Mouse (Mus musculus): ENCODE data around the gene Pde8b. TPM values are rescaled to one million over a fixed set of nuclear protein-coding genes. Genes with fewer than 3 reads are reported as not detected.

Gene Pde8b
- polyA plus RNA-seq, 1 experiment = 0.05 TPM

DNA sequence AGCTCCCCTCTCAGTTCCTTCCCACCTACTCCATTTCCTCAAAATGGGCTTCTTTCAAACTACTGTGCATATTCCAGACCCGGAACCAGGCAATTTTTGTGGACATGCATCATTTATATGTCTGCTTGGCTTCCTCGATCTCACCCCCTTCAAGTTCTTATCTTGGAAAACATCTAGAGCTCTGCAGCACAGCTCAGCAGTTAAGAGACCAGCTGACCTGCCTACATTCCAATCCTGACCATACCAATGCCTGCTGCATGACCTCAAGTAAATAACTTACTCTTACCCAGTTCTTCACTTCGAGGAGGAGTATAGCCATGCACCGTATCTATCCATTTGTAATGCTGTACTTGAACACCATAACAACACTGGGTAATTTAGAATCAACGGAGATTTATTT, 58.2 kb downstream of the Pde8b start:
- TF ChIP-seq USF1 (IDR thresholded peaks at IDR 0.05; ENCODE audit: low read depth) = no peak
- TF ChIP-seq MAX (IDR thresholded peaks at IDR 0.05) = no peak
- TF ChIP-seq FOSL1 (IDR thresholded peaks at IDR 0.05; ENCODE audit: insufficient read depth, low read length, poor library complexity, severe bottlenecking) = no peak
- TF ChIP-seq CEBPB (IDR thresholded peaks at IDR 0.05; ENCODE audit: low read depth) = no peak
- TF ChIP-seq CTCF (IDR thresholded peaks at IDR 0.05; ENCODE audit: control insufficient read depth, insufficient read depth, insufficient read length) = no peak
- no peak for TF ChIP-seq MYOG (IDR thresholded peaks at IDR 0.05; ENCODE audit: control insufficient read depth, extremely low read depth, insufficient read length)
- TF ChIP-seq MYOD1 (IDR thresholded peaks at IDR 0.05; ENCODE audit: control insufficient read depth, insufficient read length, low read depth) = no peak
- Histone ChIP-seq H3K79me3 (ENCODE audit: low read depth) (no peaks in the 10 kb centered on the region), H3K27me3 (ENCODE audit: control insufficient read depth, insufficient read depth, insufficient read length) (peaks cover 14% of the 10 kb centered on the region), H3K36me3 (ENCODE audit: control insufficient read depth, insufficient read depth) (no peaks in the 10 kb centered on the region), H3K4me3 (ENCODE audit: insufficient read depth, poor library complexity, severe bottlenecking) (no peak overlapping the region), H3K79me2 (ENCODE audit: control insufficient read depth, insufficient read depth) (no peaks in the 10 kb centered on the region), H3ac (ENCODE audit: control insufficient read depth, insufficient read length, low read depth) (no peak overlapping the region)

DNA sequence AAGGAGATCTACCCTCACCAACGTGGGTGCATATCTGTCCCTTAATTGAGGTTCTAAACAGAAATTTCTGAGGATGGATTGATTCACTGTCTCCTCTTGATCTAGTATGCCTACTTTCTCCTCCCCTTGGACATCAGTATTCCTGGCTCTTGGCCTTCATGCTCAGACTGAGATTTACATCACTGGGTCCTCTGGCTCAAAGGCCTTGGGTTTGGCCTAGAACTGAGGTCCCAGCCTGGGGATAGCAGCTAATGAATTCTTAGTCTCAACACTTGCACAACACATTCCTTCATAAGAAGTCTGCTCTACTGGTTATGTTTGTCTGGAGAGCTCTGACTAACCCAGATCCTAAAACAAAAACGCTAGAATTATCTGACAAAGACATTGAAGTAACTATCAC, 61.0 kb downstream of the Pde8b start:
- H3ac ChIP-seq (ENCODE audit: control insufficient read depth, insufficient read length, low read depth) = no peak overlapping the region

DNA sequence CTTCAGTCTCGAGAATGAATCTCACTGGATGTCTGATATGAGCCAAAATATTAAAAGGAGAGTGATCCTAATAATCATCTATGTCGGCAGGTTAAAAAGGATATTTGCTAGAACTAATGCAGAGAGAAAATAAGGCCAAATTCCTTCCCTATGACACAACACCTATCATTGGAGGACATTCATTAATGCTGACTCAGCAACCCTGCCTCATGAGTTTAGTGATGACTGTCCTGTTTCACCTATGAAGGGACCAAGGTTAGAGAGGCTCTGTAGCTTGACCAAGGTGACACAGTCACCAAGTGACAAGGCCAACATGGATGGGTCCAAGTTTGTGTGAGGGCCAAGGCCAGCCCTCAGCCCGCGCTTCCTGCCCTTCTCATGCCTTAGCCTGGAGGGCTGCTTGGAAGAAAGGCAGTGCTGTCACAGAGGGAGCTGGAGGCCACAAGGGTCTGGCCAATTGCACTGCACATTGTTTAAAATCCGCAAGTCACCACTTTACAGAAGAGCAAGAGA, 62.9 kb downstream of the Pde8b start:
- Histone ChIP-seq H3K4me3 (ENCODE audit: insufficient read depth, poor library complexity, severe bottlenecking) (no peak overlapping the region), H3K27me3 (ENCODE audit: control insufficient read depth, insufficient read depth, insufficient read length) (no peaks in the 10 kb centered on the region)
- TF ChIP-seq USF1 (IDR thresholded peaks at IDR 0.05; ENCODE audit: low read depth) (no peak), MAX (IDR thresholded peaks at IDR 0.05) (no peak), CTCF (IDR thresholded peaks at IDR 0.05; ENCODE audit: control insufficient read depth, insufficient read depth, insufficient read length) (no peak), FOSL1 (IDR thresholded peaks at IDR 0.05; ENCODE audit: insufficient read depth, low read length, poor library complexity, severe bottlenecking) (no peak), CEBPB (IDR thresholded peaks at IDR 0.05; ENCODE audit: low read depth) (no peak), MYOG (IDR thresholded peaks at IDR 0.05; ENCODE audit: control insufficient read depth, extremely low read depth, insufficient read length) (no peak), MYOD1 (IDR thresholded peaks at IDR 0.05; ENCODE audit: control insufficient read depth, insufficient read length, low read depth) (no peak)

More for the DNA sequence above, 61.0 kb downstream of the Pde8b start:
- Histone ChIP-seq H3K4me3 (ENCODE audit: insufficient read depth, poor library complexity, severe bottlenecking) (no peak overlapping the region), H3K79me2 (ENCODE audit: control insufficient read depth, insufficient read depth) (no peaks in the 10 kb centered on the region), H3K27me3 (ENCODE audit: control insufficient read depth, insufficient read depth, insufficient read length) (peaks cover 7% of the 10 kb centered on the region), H3K79me3 (ENCODE audit: low read depth) (no peaks in the 10 kb centered on the region), H3K36me3 (ENCODE audit: control insufficient read depth, insufficient read depth) (no peaks in the 10 kb centered on the region)
- TF ChIP-seq CTCF (IDR thresholded peaks at IDR 0.05; ENCODE audit: control insufficient read depth, insufficient read depth, insufficient read length) (no peak), USF1 (IDR thresholded peaks at IDR 0.05; ENCODE audit: low read depth) (no peak), FOSL1 (IDR thresholded peaks at IDR 0.05; ENCODE audit: insufficient read depth, low read length, poor library complexity, severe bottlenecking) (no peak), MAX (IDR thresholded peaks at IDR 0.05) (no peak), MYOG (IDR thresholded peaks at IDR 0.05; ENCODE audit: control insufficient read depth, extremely low read depth, insufficient read length) (no peak), MYOD1 (IDR thresholded peaks at IDR 0.05; ENCODE audit: control insufficient read depth, insufficient read length, low read depth) (no peak), CEBPB (IDR thresholded peaks at IDR 0.05; ENCODE audit: low read depth) (no peak)

GRCm38 (mm10) chr13:95186741-95187035, 63.4 kb downstream of the Pde8b start:
- H3ac ChIP-seq (ENCODE audit: control insufficient read depth, insufficient read length, low read depth) = no peak overlapping the region
- no peaks in the 10 kb centered on the region for H3K36me3 ChIP-seq (ENCODE audit: control insufficient read depth, insufficient read depth)
- H3K79me2 ChIP-seq (ENCODE audit: control insufficient read depth, insufficient read depth) = no peaks in the 10 kb centered on the region
- H3K27me3 ChIP-seq (ENCODE audit: control insufficient read depth, insufficient read depth, insufficient read length) = no peaks in the 10 kb centered on the region
- no peak overlapping the region for H3K4me3 ChIP-seq (ENCODE audit: insufficient read depth, poor library complexity, severe bottlenecking)
- TF ChIP-seq MYOD1 (IDR thresholded peaks at IDR 0.05; ENCODE audit: control insufficient read depth, insufficient read length, low read depth) = no peak
- TF ChIP-seq USF1 (IDR thresholded peaks at IDR 0.05; ENCODE audit: low read depth) = no peak
- TF ChIP-seq CTCF (IDR thresholded peaks at IDR 0.05; ENCODE audit: control insufficient read depth, insufficient read depth, insufficient read length) = no peak
- TF ChIP-seq MAX (IDR thresholded peaks at IDR 0.05) = no peak
- H3K79me3 ChIP-seq (ENCODE audit: low read depth) = no peaks in the 10 kb centered on the region

More for the DNA sequence above, 62.9 kb downstream of the Pde8b start:
- Histone ChIP-seq H3K36me3 (ENCODE audit: control insufficient read depth, insufficient read depth) (no peaks in the 10 kb centered on the region), H3K79me3 (ENCODE audit: low read depth) (no peaks in the 10 kb centered on the region), H3K79me2 (ENCODE audit: control insufficient read depth, insufficient read depth) (no peaks in the 10 kb centered on the region), H3ac (ENCODE audit: control insufficient read depth, insufficient read length, low read depth) (no peak overlapping the region)

- TF ChIP-seq CEBPB (IDR thresholded peaks at IDR 0.05; ENCODE audit: low read depth) (no peak), CTCF (IDR thresholded peaks at IDR 0.05; ENCODE audit: control insufficient read depth, insufficient read depth, insufficient read length) (no peak), MYOG (IDR thresholded peaks at IDR 0.05; ENCODE audit: control insufficient read depth, extremely low read depth, insufficient read length) (no peak), USF1 (IDR thresholded peaks at IDR 0.05; ENCODE audit: low read depth) (no peak), MAX (IDR thresholded peaks at IDR 0.05) (no peak), FOSL1 (IDR thresholded peaks at IDR 0.05; ENCODE audit: insufficient read depth, low read length, poor library complexity, severe bottlenecking) (no peak), MYOD1 (IDR thresholded peaks at IDR 0.05; ENCODE audit: control insufficient read depth, insufficient read length, low read depth) (no peak)
- H3K36me3 ChIP-seq (ENCODE audit: control insufficient read depth, insufficient read depth) = no peaks in the 10 kb centered on the region
- H3K79me3 ChIP-seq (ENCODE audit: low read depth) = no peaks in the 10 kb centered on the region
These were observed 64.0 kb downstream of the Pde8b start for GRCm38 (mm10) chr13:95185891-95186740.

More at GRCm38 (mm10) chr13:95185891-95186740, 64.0 kb downstream of the Pde8b start:
- H3ac ChIP-seq (ENCODE audit: control insufficient read depth, insufficient read length, low read depth) = no peak overlapping the region
- H3K4me3 ChIP-seq (ENCODE audit: insufficient read depth, poor library complexity, severe bottlenecking) = no peak overlapping the region
- H3K27me3 ChIP-seq (ENCODE audit: control insufficient read depth, insufficient read depth, insufficient read length) = no peaks in the 10 kb centered on the region
- H3K79me2 ChIP-seq (ENCODE audit: control insufficient read depth, insufficient read depth) = no peaks in the 10 kb centered on the region

Data from C2C12 (cell line).